Mouse (Mus musculus): ENCODE measurements around the gene Arhgap33. TPM values are rescaled to one million over a fixed set of nuclear protein-coding genes. Genes with fewer than 3 reads are reported as not detected.
"Not testable (repeated sequence)": the region's sequence is repeated elsewhere in the genome, so short reads cannot be mapped to it uniquely, and the experiment has no call there.

Gene Arhgap33
- polyA plus RNA-seq, 1 experiment from 2014 or later, result 9.3 TPM

- Histone ChIP-seq H3K9ac (no peak overlapping the region), H3K9me3 (no peaks in the 10 kb centered on the region), H3K27me3 (no peaks in the 10 kb centered on the region), H3K4me2 (no peak overlapping the region), H3K4me3 (no peak overlapping the region), H3K27ac (no peak overlapping the region), H3K4me1 (peaks cover 12% of the 10 kb centered on the region), H3K36me3 (peaks cover 24% of the 10 kb centered on the region)
- 76% methylated on average over 10 of the region's 10 CpGs for WGBS
- ATAC-seq (ENCODE audit: borderline replicate concordance, extremely low read depth, low FRiP score, low TSS enrichment), result no peak
These were observed 12.0 kb downstream of the Arhgap33 start for GRCm38 (mm10) chr7:30522871-30523270.

- no peak for ATAC-seq (ENCODE audit: borderline replicate concordance, extremely low read depth, low FRiP score, low TSS enrichment)
- H3K4me3 ChIP-seq, result no peak overlapping the region
- H3K27ac ChIP-seq, result no peak overlapping the region
- WGBS, result 74% methylated on average over 5 of the region's 5 CpGs
- peaks cover 1% of the 10 kb centered on the region for H3K4me1 ChIP-seq
- H3K36me3 ChIP-seq, result peaks cover 14% of the 10 kb centered on the region
- H3K4me2 ChIP-seq, result no peak overlapping the region
- no peaks in the 10 kb centered on the region for H3K9me3 ChIP-seq
- H3K27me3 ChIP-seq, result no peaks in the 10 kb centered on the region
- H3K9ac ChIP-seq, result no peak overlapping the region
These were observed 14.0 kb downstream of the Arhgap33 start for GRCm38 (mm10) chr7:30520856-30521255.

- WGBS, result 72% methylated on average over 4 of the region's 4 CpGs
- H3K9ac ChIP-seq, result no peak overlapping the region
- peaks cover 14% of the 10 kb centered on the region for H3K36me3 ChIP-seq
- H3K4me2 ChIP-seq, result no peak overlapping the region
- H3K9me3 ChIP-seq, result no peaks in the 10 kb centered on the region
- H3K4me1 ChIP-seq, result no peaks in the 10 kb centered on the region
- ATAC-seq (ENCODE audit: borderline replicate concordance, extremely low read depth, low FRiP score, low TSS enrichment), result 0 out of 2 replicates have a peak, but pooled peaks have one; percentile 32
- H3K27ac ChIP-seq, result no peak overlapping the region
- H3K27me3 ChIP-seq, result no peaks in the 10 kb centered on the region
- H3K4me3 ChIP-seq, result no peak overlapping the region
These were observed 14.5 kb downstream of the Arhgap33 start for GRCm38 (mm10) chr7:30520396-30520795.

DNA sequence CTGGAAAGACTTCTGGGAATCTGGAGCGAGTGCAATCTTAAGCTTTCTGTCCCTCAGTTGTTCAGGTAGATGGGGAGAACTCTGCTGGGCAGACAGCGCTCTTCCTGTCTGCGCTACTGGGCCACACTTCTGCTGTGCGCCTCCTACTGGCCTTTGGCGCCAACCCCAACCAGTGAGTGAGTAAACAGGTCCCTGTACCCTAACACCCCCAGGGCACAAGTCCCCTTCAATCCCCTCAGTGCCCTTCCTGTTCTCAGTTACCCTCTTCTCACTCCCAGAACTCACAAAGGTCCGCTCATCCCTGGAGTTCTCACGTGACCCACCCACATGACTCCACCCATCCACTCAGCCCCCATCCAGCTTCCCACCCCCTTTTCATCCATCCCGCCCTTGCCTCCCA lies 16.5 kb downstream of the Arhgap33 start:
- no peak overlapping the region for H3K27ac ChIP-seq
- WGBS, result 25% methylated on average over 8 of the region's 8 CpGs

GRCm38 (mm10) chr7:30515003-30515760 lies 19.7 kb downstream of the Arhgap33 start:
- no peak overlapping the region for H3K4me2 ChIP-seq
- no peaks in the 10 kb centered on the region for H3K4me1 ChIP-seq
- H3K9me3 ChIP-seq, result no peaks in the 10 kb centered on the region
- no peaks in the 10 kb centered on the region for H3K27me3 ChIP-seq
- H3K36me3 ChIP-seq, result no peaks in the 10 kb centered on the region
- H3K9ac ChIP-seq, result no peak overlapping the region
- WGBS, result 56% methylated on average over 24 of the region's 24 CpGs
- no peak overlapping the region for H3K4me3 ChIP-seq
- H3K27ac ChIP-seq, result no peak overlapping the region
- ATAC-seq (ENCODE audit: borderline replicate concordance, extremely low read depth, low FRiP score, low TSS enrichment), result no peak

More for the DNA sequence above, 16.5 kb downstream of the Arhgap33 start:
- Histone ChIP-seq H3K27me3 (no peaks in the 10 kb centered on the region), H3K9ac (no peak overlapping the region), H3K36me3 (peaks cover 1% of the 10 kb centered on the region; the same call in 1 of the 2 replicates), H3K4me2 (no peak overlapping the region), H3K4me1 (no peaks in the 10 kb centered on the region), H3K9me3 (no peaks in the 10 kb centered on the region), H3K4me3 (no peak overlapping the region)
- no peak for ATAC-seq (ENCODE audit: borderline replicate concordance, extremely low read depth, low FRiP score, low TSS enrichment)

GRCm38 (mm10) chr7:30508061-30508460 lies 26.8 kb downstream of the Arhgap33 start:
- ATAC-seq (ENCODE audit: borderline replicate concordance, extremely low read depth, low FRiP score, low TSS enrichment), result no peak

DNA sequence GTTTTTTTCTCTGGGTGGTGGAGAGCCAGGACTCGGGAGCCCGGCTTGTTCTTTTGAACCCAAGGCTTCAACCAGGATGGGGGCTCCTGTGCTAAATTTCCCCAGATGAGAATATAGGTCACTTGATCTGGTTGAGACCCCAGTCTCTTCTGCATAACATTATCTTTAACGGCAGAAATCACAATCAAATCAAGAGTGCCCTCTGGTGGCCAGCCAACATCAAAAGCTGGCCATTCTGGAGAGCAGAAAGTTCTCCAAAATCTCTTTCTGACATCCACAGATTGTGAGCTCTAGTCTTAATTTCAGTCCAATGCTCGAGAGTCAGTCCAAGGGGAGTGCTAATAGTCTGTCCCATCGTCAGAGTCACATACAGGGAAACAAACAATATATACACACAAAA lies 33.7 kb downstream of the Arhgap33 start:
- not testable (repeated sequence) for H3K9me3 ChIP-seq; H3K27me3 ChIP-seq; H3K27ac ChIP-seq; H3K4me2 ChIP-seq; H3K9ac ChIP-seq; H3K4me3 ChIP-seq; H3K4me1 ChIP-seq; ATAC-seq (ENCODE audit: borderline replicate concordance, extremely low read depth, low FRiP score, low TSS enrichment); H3K36me3 ChIP-seq
- WGBS, result 71% methylated on average over 5 of the region's 5 CpGs

More at GRCm38 (mm10) chr7:30508061-30508460, 26.8 kb downstream of the Arhgap33 start:
- Histone ChIP-seq H3K36me3 (no peaks in the 10 kb centered on the region), H3K4me3 (no peak overlapping the region), H3K9me3 (no peaks in the 10 kb centered on the region), H3K9ac (no peak overlapping the region), H3K4me2 (no peak overlapping the region), H3K27ac (no peak overlapping the region), H3K27me3 (no peaks in the 10 kb centered on the region), H3K4me1 (no peaks in the 10 kb centered on the region)
- WGBS, result 67% methylated on average over 4 of the region's 4 CpGs

DNA sequence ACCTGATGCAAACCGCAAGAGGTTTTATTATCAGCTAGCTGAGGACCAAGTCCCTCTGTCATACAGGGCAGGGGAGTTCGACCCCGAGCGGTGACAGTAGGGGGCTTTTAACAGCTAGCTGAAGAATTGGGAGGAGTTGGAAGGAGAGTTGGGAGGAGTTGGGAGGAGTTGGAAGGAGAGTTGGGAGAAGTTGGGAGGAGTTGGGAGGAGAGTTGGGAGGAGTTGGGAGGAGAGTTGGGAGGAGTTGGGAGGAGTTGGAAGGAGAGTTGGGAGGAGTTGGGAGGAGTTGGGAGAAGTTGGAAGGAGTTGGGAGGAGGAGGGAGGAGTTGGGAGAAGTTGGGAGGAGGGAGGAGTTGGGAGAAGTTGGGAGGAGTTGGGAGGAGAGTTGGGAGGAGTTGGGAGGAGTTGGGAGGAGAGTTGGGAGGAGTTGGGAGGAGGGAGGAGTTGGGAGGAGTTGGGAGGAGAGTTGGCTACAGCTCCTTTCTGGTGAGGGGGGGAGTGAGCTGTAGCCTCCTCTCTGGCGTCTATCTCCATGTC lies 39.3 kb downstream of the Arhgap33 start:
- H3K4me3 ChIP-seq; H3K36me3 ChIP-seq; H3K4me1 ChIP-seq; H3K9ac ChIP-seq; H3K4me2 ChIP-seq; ATAC-seq (ENCODE audit: borderline replicate concordance, extremely low read depth, low FRiP score, low TSS enrichment); H3K27ac ChIP-seq; H3K27me3 ChIP-seq; H3K9me3 ChIP-seq: not testable (repeated sequence)
- 45% methylated on average over 5 of the region's 5 CpGs for WGBS

GRCm38 (mm10) chr7:30493401-30493931 lies 41.4 kb downstream of the Arhgap33 start, which contains the start of gene Prodh2:
Prodh2 (plus strand) TSS chr7:30493622.
- Histone ChIP-seq H3K27ac (no peak within 1 kb of the TSS), H3K9ac (no peak within 1 kb of the TSS), H3K27me3 (peaks cover 13% of the 10 kb centered on the region), H3K36me3 (no peaks in the 10 kb centered on the region), H3K4me1 (no peaks in the 10 kb centered on the region), H3K4me3 (no peak within 1 kb of the TSS), H3K9me3 (no peaks in the 10 kb centered on the region), H3K4me2 (no peak within 1 kb of the TSS)
- 32% methylated on average over 11 of the region's 11 CpGs for WGBS
- ATAC-seq (ENCODE audit: borderline replicate concordance, extremely low read depth, low FRiP score, low TSS enrichment), result no peak

GRCm38 (mm10) chr7:30492765-30493164 lies 42.1 kb downstream of the Arhgap33 start:
- H3K4me3 ChIP-seq, result no peak overlapping the region
- no peak overlapping the region for H3K4me2 ChIP-seq
- H3K36me3 ChIP-seq, result no peaks in the 10 kb centered on the region
- no peak for ATAC-seq (ENCODE audit: borderline replicate concordance, extremely low read depth, low FRiP score, low TSS enrichment)
- H3K9me3 ChIP-seq, result no peaks in the 10 kb centered on the region
- WGBS, result 15% methylated on average over 4 of the region's 4 CpGs
- H3K27me3 ChIP-seq, result peaks cover 13% of the 10 kb centered on the region
- no peaks in the 10 kb centered on the region for H3K4me1 ChIP-seq
- no peak overlapping the region for H3K9ac ChIP-seq
- no peak overlapping the region for H3K27ac ChIP-seq

GRCm38 (mm10) chr7:30490957-30491307 lies 43.9 kb downstream of the Arhgap33 start:
- Histone ChIP-seq H3K27me3 (peaks cover 13% of the 10 kb centered on the region), H3K36me3 (no peaks in the 10 kb centered on the region), H3K4me2 (no peak overlapping the region), H3K4me3 (no peak overlapping the region), H3K9ac (no peak overlapping the region), H3K4me1 (no peaks in the 10 kb centered on the region), H3K9me3 (no peaks in the 10 kb centered on the region), H3K27ac (no peak overlapping the region)
- ATAC-seq (ENCODE audit: borderline replicate concordance, extremely low read depth, low FRiP score, low TSS enrichment), result no peak
- WGBS, result 20% methylated on average over 6 of the region's 6 CpGs

DNA sequence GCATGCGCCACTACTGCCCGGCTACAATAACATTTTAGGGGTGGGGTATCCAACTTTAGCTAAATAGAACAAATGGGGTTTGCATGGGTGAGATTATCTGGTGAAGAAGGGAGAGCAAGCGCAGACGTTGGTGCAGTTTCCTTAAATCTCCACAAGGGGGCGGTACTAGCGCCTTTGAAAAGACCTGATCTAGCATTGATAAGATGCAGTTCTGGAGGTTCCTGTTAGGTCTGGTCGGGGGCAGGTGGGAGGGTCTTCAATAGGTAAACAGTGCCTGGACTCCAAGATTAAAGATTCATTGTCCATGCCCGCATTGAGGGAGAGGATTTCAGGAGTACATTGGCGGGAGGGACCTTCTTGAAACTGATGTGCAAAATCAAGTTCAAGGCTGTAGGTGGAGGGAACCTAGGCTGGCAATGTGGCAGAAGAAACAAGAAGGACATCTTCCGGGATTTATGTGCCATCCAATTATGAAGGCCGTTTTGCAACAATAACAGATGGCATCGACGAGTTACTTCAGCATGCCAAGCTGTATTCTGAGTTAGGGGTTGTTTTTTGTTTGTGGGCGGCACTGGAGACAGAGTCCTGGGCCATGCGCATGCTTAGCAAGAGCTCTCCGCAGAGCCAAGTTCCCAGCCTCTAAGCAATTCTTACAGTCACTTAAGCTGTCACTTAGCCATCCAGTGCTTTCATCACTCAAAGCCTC lies 44.5 kb downstream of the Arhgap33 start:
- no peak for ATAC-seq (ENCODE audit: borderline replicate concordance, extremely low read depth, low FRiP score, low TSS enrichment)
- whole genome bisulfite sequencing, result 26% methylated on average over 16 of the region's 16 CpGs

More for the DNA sequence above, 44.5 kb downstream of the Arhgap33 start:
- Histone ChIP-seq H3K9ac (no peak overlapping the region), H3K4me3 (no peak overlapping the region), H3K4me1 (no peaks in the 10 kb centered on the region), H3K27me3 (peaks cover 13% of the 10 kb centered on the region), H3K4me2 (no peak overlapping the region), H3K27ac (no peak overlapping the region), H3K36me3 (no peaks in the 10 kb centered on the region), H3K9me3 (no peaks in the 10 kb centered on the region)
